Mouse (Mus musculus): ENCODE results near the gene Sirt2.

DNA sequence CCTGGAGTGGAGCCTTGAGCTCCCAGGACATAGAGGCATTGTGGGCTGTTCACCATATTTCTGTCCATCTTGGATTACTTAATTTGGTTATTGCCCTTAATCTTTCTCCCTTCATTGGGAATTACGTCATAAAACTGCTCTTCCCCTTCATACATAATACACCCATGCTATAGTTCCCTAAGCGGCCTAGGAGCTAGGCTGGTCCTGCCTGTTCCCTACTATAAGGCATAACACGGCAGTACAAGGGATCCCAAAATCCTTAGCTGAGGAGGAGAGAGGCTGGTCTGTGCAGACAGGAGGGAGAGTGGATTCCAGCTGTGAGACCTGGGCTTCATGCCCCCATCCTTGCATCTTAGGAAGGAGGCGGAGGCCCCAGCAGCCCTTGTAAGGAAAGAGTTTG lies 51.4 kb downstream of the Sirt2 start:
- TF ChIP-seq POLR2AphosphoS2 (IDR thresholded peaks at IDR 0.05; ENCODE audit: insufficient read length, low read depth) = no peak
- TF ChIP-seq POLR2A (IDR thresholded peaks at IDR 0.05; ENCODE audit: insufficient read length, low read depth) = no peak
- TF ChIP-seq TCF3 (IDR thresholded peaks at IDR 0.05; ENCODE audit: insufficient read length, low read depth) = no peak
- TF ChIP-seq MAX (IDR thresholded peaks at IDR 0.05; ENCODE audit: low read depth) = no peak
- no peak for TF ChIP-seq USF1 (IDR thresholded peaks at IDR 0.05; ENCODE audit: low read depth)
- no peak for TF ChIP-seq E2F4 (IDR thresholded peaks at IDR 0.05; ENCODE audit: insufficient read depth)
- no peak for TF ChIP-seq TCF12 (IDR thresholded peaks at IDR 0.05; ENCODE audit: insufficient read depth, poor library complexity, severe bottlenecking)

Data from myocyte (in vitro differentiated cells).